Mouse (Mus musculus) ES-Bruce4 (cell line): Measurements from ENCODE around the gene C330007P06Rik. TPM values are rescaled to one million over a fixed set of nuclear protein-coding genes. Genes with fewer than 3 reads are reported as not detected.
A peak's percentile ranks its signal among the peaks of the same experiment; 100 is the strongest.

Source experiments
- H3K27ac ChIP-seq: 2 replicates; pipeline ENCODE4 v1.5.1; 2012; ENCODE audit warnings: low read length, inconsistent platforms; ENCODE audit not compliant: insufficient read depth
- H3K27me3 ChIP-seq: 2 replicates; pipeline ENCODE4 v1.6.1; 2012; ENCODE audit warnings: mild to moderate bottlenecking, low read length, inconsistent platforms; ENCODE audit not compliant: control insufficient read depth, poor library complexity, insufficient read depth, severe bottlenecking
- H3K36me3 ChIP-seq: 2 replicates; pipeline ENCODE4 v1.6.1; 2012; ENCODE audit warnings: inconsistent platforms, mild to moderate bottlenecking, low read length, moderate library complexity; ENCODE audit not compliant: control insufficient read depth, poor library complexity, insufficient read depth, severe bottlenecking
- H3K4me1 ChIP-seq: one replicate; pipeline ENCODE4 v1.8.1; 2011; ENCODE audit warnings: low read length; ENCODE audit not compliant: control insufficient read depth, insufficient read depth
- H3K4me3 ChIP-seq: 2 replicates; pipeline ENCODE4 v1.5.1; 2011; ENCODE audit warnings: low read depth, mild to moderate bottlenecking, low read length
- H3K9ac ChIP-seq: 2 replicates; pipeline ENCODE4 v1.6.1; 2012; ENCODE audit warnings: low read depth, mild to moderate bottlenecking, inconsistent platforms; ENCODE audit not compliant: poor library complexity, severe bottlenecking
- H3K9me3 ChIP-seq: replicated peaks from 2 replicates; pipeline ENCODE4 v1.6.1; 2012; ENCODE audit warnings: mild to moderate bottlenecking, low read length, inconsistent platforms; ENCODE audit not compliant: control insufficient read depth, poor library complexity, insufficient read depth, severe bottlenecking
- CTCF ChIP-seq: IDR thresholded peaks from one replicate; pipeline ENCODE4 v1.8.1; 2011; ENCODE audit warnings: low read depth, low read length
- EP300 ChIP-seq: IDR thresholded peaks from 2 replicates; pipeline ENCODE4 v1.6.1; 2011; ENCODE audit warnings: low read depth, low read length; ENCODE audit not compliant: insufficient read depth
- POLR2A ChIP-seq: IDR thresholded peaks from one replicate; pipeline ENCODE4 v1.8.1; 2011; ENCODE audit warnings: low read length; ENCODE audit not compliant: insufficient read depth
- polyA plus RNA-seq: library from polyadenylated mRNA; stranded (reverse); fragments of >200 nt; gene quantifications from 2 replicates; pipeline ENCODE4 v1.2.4, GENCODE M21; 2011; ENCODE audit warnings: low read depth; ENCODE audit not compliant: missing spikeins, insufficient read depth, insufficient read length

Gene C330007P06Rik
- polyA plus RNA-seq, 1 experiment, result 20.7 TPM

- no peaks in the 10 kb centered on the region for H3K27me3 ChIP-seq
- peaks cover 3% of the 10 kb centered on the region for H3K4me1 ChIP-seq
- peak; percentile 14 for TF ChIP-seq POLR2A
- peak; percentile 66 for TF ChIP-seq EP300
- peak; percentile 59 for TF ChIP-seq CTCF
- H3K9me3 ChIP-seq, result no peaks in the 10 kb centered on the region
- H3K27ac ChIP-seq, result peak overlapping the region; percentile 66
- peak overlapping the region; percentile 86 for H3K4me3 ChIP-seq
- H3K9ac ChIP-seq, result peak overlapping the region; percentile 96
- peaks cover 19% of the 10 kb centered on the region for H3K36me3 ChIP-seq
Observed at GRCm38 (mm10) chrX:36796163-36796581, 77.7 kb downstream of the C330007P06Rik start.

GRCm38 (mm10) chrX:36795424-36796162 lies 78.3 kb downstream of the C330007P06Rik start, which contains the start of gene Slc25a5:
TSS of gene Slc25a5 (plus strand) at chrX:36795651.
- Histone ChIP-seq H3K9me3 (no peaks in the 10 kb centered on the region), H3K9ac (peak within 1 kb of the TSS; percentile 96), H3K27ac (peak within 1 kb of the TSS; percentile 75), H3K4me1 (peaks cover 3% of the 10 kb centered on the region), H3K27me3 (no peaks in the 10 kb centered on the region), H3K4me3 (peak within 1 kb of the TSS; percentile 86), H3K36me3 (peaks cover 19% of the 10 kb centered on the region)
- no peak for TF ChIP-seq EP300
- peak; percentile 39 for TF ChIP-seq POLR2A

GRCm38 (mm10) chrX:36794571-36794970 lies 79.3 kb downstream of the C330007P06Rik start:
- TF ChIP-seq CTCF (no peak), POLR2A (no peak), EP300 (no peak)
- Histone ChIP-seq H3K9me3 (no peaks in the 10 kb centered on the region), H3K4me3 (no peak overlapping the region), H3K9ac (no peak overlapping the region), H3K27me3 (no peaks in the 10 kb centered on the region), H3K4me1 (peaks cover 3% of the 10 kb centered on the region), H3K36me3 (peaks cover 19% of the 10 kb centered on the region), H3K27ac (peak overlapping the region; percentile 75)

- Histone ChIP-seq H3K27me3 (no peaks in the 10 kb centered on the region), H3K9ac (no peak overlapping the region), H3K4me3 (no peak overlapping the region), H3K4me1 (peaks cover 3% of the 10 kb centered on the region), H3K36me3 (no peaks in the 10 kb centered on the region), H3K27ac (no peak overlapping the region), H3K9me3 (no peaks in the 10 kb centered on the region)
- no peak for TF ChIP-seq POLR2A
- no peak for TF ChIP-seq EP300
- no peak for TF ChIP-seq CTCF
Observed at GRCm38 (mm10) chrX:36789360-36789759, 84.6 kb downstream of the C330007P06Rik start.

- Histone ChIP-seq H3K27me3 (no peaks in the 10 kb centered on the region; the same call in 1 of the 2 replicates), H3K9ac (no peak overlapping the region), H3K4me1 (no peaks in the 10 kb centered on the region), H3K9me3 (no peaks in the 10 kb centered on the region), H3K36me3 (no peaks in the 10 kb centered on the region), H3K4me3 (no peak overlapping the region), H3K27ac (no peak overlapping the region)
- TF ChIP-seq CTCF (no peak), EP300 (no peak), POLR2A (no peak)
Observed at GRCm38 (mm10) chrX:36777694-36778093, 96.2 kb downstream of the C330007P06Rik start.

- no peak overlapping the region for H3K9ac ChIP-seq
Observed at GRCm38 (mm10) chrX:36775520-36775919, 98.4 kb downstream of the C330007P06Rik start.

More at GRCm38 (mm10) chrX:36775520-36775919, 98.4 kb downstream of the C330007P06Rik start:
- no peaks in the 10 kb centered on the region for H3K4me1 ChIP-seq
- H3K27ac ChIP-seq, result peak overlapping the region; percentile 16; the same call in 1 of the 2 replicates
- no peaks in the 10 kb centered on the region; the same call in 1 of the 2 replicates for H3K27me3 ChIP-seq
- no peak for TF ChIP-seq EP300
- no peak for TF ChIP-seq CTCF
- TF ChIP-seq POLR2A, result no peak
- H3K9me3 ChIP-seq, result no peaks in the 10 kb centered on the region
- H3K36me3 ChIP-seq, result no peaks in the 10 kb centered on the region
- H3K4me3 ChIP-seq, result no peak overlapping the region

Other genes with a start within 250 kb of the C330007P06Rik start
- 8.5 and 9.1 TPM in 2 replicates for gene Akap17b, start 228.7 kb downstream of the C330007P06Rik start, polyA plus RNA-seq
- gene Slc25a43, start 130.5 kb downstream of the C330007P06Rik start, polyA plus RNA-seq, result 5.2 and 7.8 TPM in 2 replicates
- gene Slc25a5, start 78.5 kb downstream of the C330007P06Rik start, polyA plus RNA-seq, result 680 TPM in 2 replicates
- 101 and 112 TPM in 2 replicates for gene Ube2a, start 211 bp downstream of the C330007P06Rik start, polyA plus RNA-seq
- 15.2 and 17.7 TPM in 2 replicates for gene Nkrf, start 28.8 kb upstream of the C330007P06Rik start, polyA plus RNA-seq
- gene Sept6, start 117.7 kb upstream of the C330007P06Rik start, polyA plus RNA-seq, result 18.5 and 20.4 TPM in 2 replicates
- not detected in 2 replicates for gene Sowahd, start 174.7 kb upstream of the C330007P06Rik start, polyA plus RNA-seq
- 1,538 and 1,601 TPM in 2 replicates for gene Rpl39, start 211.3 kb upstream of the C330007P06Rik start, polyA plus RNA-seq
- 57.0 and 61.2 TPM in 2 replicates for gene Upf3b, start 236.2 kb upstream of the C330007P06Rik start, polyA plus RNA-seq